Mouse (Mus musculus): ENCODE data around the gene Megf6. TPM values are rescaled to one million over a fixed set of nuclear protein-coding genes. Genes with fewer than 3 reads are reported as not detected.
A peak's percentile ranks its signal among the peaks of the same experiment; 100 is the strongest.

Gene Megf6
- polyA plus RNA-seq, 1 experiment from 2014 or later, result 10.8 TPM

GRCm38 (mm10) chr4:154312143-154312812 is 141.7 kb downstream of the Megf6 start:
- H3K4me1 ChIP-seq (replicated peaks; ENCODE audit: control insufficient read depth, insufficient read depth), result no peaks in the 10 kb centered on the region
- no peak overlapping the region for H3K4me3 ChIP-seq (ENCODE audit: low read depth, low read length)
- H3K27me3 ChIP-seq (ENCODE audit: control insufficient read depth, insufficient read depth, low read length), result no peaks in the 10 kb centered on the region
- no peaks in the 10 kb centered on the region for H3K36me3 ChIP-seq (ENCODE audit: control insufficient read depth, insufficient read depth, low read length)
- H3K9me3 ChIP-seq (ENCODE audit: control insufficient read depth, low read length), result no peaks in the 10 kb centered on the region
- TF ChIP-seq EP300 (optimal IDR thresholded peaks at IDR 0.05), result no peak
- no peak for TF ChIP-seq CTCF (IDR thresholded peaks at IDR 0.05; ENCODE audit: low read depth)
- DNase-seq (ENCODE audit: low spot score) (no peak), ATAC-seq (ENCODE audit: low FRiP score, low TSS enrichment) (peak; percentile 22; the same call in 1 of the 2 replicates)
- 94% methylated on average over 2 of the region's 2 CpGs for whole genome bisulfite sequencing
- no peak overlapping the region for H3K27ac ChIP-seq (replicated peaks)
- no peak overlapping the region for H3K4me2 ChIP-seq (replicated peaks; ENCODE audit: low read depth)
- H3K9ac ChIP-seq (ENCODE audit: low read length), result no peak overlapping the region

GRCm38 (mm10) chr4:154312935-154313621 is 142.5 kb downstream of the Megf6 start:
- no peaks in the 10 kb centered on the region for H3K4me1 ChIP-seq (replicated peaks; ENCODE audit: control insufficient read depth, insufficient read depth)
- no peak overlapping the region for H3K9ac ChIP-seq (ENCODE audit: low read length)
- TF ChIP-seq EP300 (optimal IDR thresholded peaks at IDR 0.05), result no peak
- TF ChIP-seq CTCF (IDR thresholded peaks at IDR 0.05; ENCODE audit: low read depth), result no peak
- no peaks in the 10 kb centered on the region for H3K9me3 ChIP-seq (ENCODE audit: control insufficient read depth, low read length)
- no peaks in the 10 kb centered on the region for H3K36me3 ChIP-seq (ENCODE audit: control insufficient read depth, insufficient read depth, low read length)
- no peak overlapping the region for H3K27ac ChIP-seq (replicated peaks)
- no peak for DNase-seq (ENCODE audit: low spot score)
- ATAC-seq (ENCODE audit: low FRiP score, low TSS enrichment), result no peak
- no peak overlapping the region for H3K4me3 ChIP-seq (ENCODE audit: low read depth, low read length)
- 68% methylated on average over 4 of the region's 4 CpGs for WGBS
- no peaks in the 10 kb centered on the region for H3K27me3 ChIP-seq (ENCODE audit: control insufficient read depth, insufficient read depth, low read length)
- no peak overlapping the region for H3K4me2 ChIP-seq (replicated peaks; ENCODE audit: low read depth)

GRCm38 (mm10) chr4:154313622-154313967 is 143.1 kb downstream of the Megf6 start:
- Histone ChIP-seq H3K4me1 (replicated peaks; ENCODE audit: control insufficient read depth, insufficient read depth) (no peaks in the 10 kb centered on the region), H3K36me3 (ENCODE audit: control insufficient read depth, insufficient read depth, low read length) (no peaks in the 10 kb centered on the region), H3K4me2 (replicated peaks; ENCODE audit: low read depth) (no peak overlapping the region), H3K27ac (replicated peaks) (no peak overlapping the region), H3K27me3 (ENCODE audit: control insufficient read depth, insufficient read depth, low read length) (no peaks in the 10 kb centered on the region), H3K4me3 (ENCODE audit: low read depth, low read length) (no peak overlapping the region), H3K9me3 (ENCODE audit: control insufficient read depth, low read length) (no peaks in the 10 kb centered on the region), H3K9ac (ENCODE audit: low read length) (no peak overlapping the region)
- ATAC-seq (ENCODE audit: low FRiP score, low TSS enrichment), result no peak
- WGBS, result 80% methylated on average over 11 of the region's 11 CpGs
- TF ChIP-seq EP300 (optimal IDR thresholded peaks at IDR 0.05) (no peak), CTCF (IDR thresholded peaks at IDR 0.05; ENCODE audit: low read depth) (no peak)
- DNase-seq (ENCODE audit: low spot score), result no peak

Other genes starting within 250 kb of the Megf6 start
- gene A430005L14Rik, start 213.5 kb upstream of the Megf6 start, polyA plus RNA-seq (2015; fragmentation: Nextera tagmentation; extraction: Ambion mirVana), result 50.0 and 51.8 TPM in 2 replicates
- 5.8 and 6.0 TPM in 2 replicates for gene Dffb, start 195.6 kb upstream of the Megf6 start, polyA plus RNA-seq (2015; fragmentation: Nextera tagmentation; extraction: Ambion mirVana)
- 4.6 and 4.9 TPM in 2 replicates for gene Cep104, start 195.5 kb upstream of the Megf6 start, polyA plus RNA-seq (2015; fragmentation: Nextera tagmentation; extraction: Ambion mirVana)
- 10.6 and 12.5 TPM in 2 replicates for gene Lrrc47, start 159.0 kb upstream of the Megf6 start, polyA plus RNA-seq (2015; fragmentation: Nextera tagmentation; extraction: Ambion mirVana)
- gene Smim1, start 144.5 kb upstream of the Megf6 start, polyA plus RNA-seq (2015; fragmentation: Nextera tagmentation; extraction: Ambion mirVana), result 29.8 and 31.2 TPM in 2 replicates
- gene Ccdc27, start 128.1 kb upstream of the Megf6 start, polyA plus RNA-seq (2015; fragmentation: Nextera tagmentation; extraction: Ambion mirVana), result 0.07 TPM in 1 of 2 replicates, not detected in the other
- gene Trp73, start 30.5 kb upstream of the Megf6 start, polyA plus RNA-seq (2015; fragmentation: Nextera tagmentation; extraction: Ambion mirVana), result 1.0 and 1.3 TPM in 2 replicates
- gene Wrap73, start 28.4 kb upstream of the Megf6 start, polyA plus RNA-seq (2015; fragmentation: Nextera tagmentation; extraction: Ambion mirVana), result 17.3 and 19.9 TPM in 2 replicates
- gene Tprgl, start 10.1 kb upstream of the Megf6 start, polyA plus RNA-seq (2015; fragmentation: Nextera tagmentation; extraction: Ambion mirVana), result 165 and 170 TPM in 2 replicates
- 38.5 and 41.2 TPM in 2 replicates for gene Arhgef16, start 130.9 kb downstream of the Megf6 start, polyA plus RNA-seq (2015; fragmentation: Nextera tagmentation; extraction: Ambion mirVana)
- not detected in 2 replicates for gene B230104I21Rik, start 165.4 kb downstream of the Megf6 start, polyA plus RNA-seq (2015; fragmentation: Nextera tagmentation; extraction: Ambion mirVana)